Mouse (Mus musculus) layer of hippocampus, adult 2 months (tissue): ENCODE results near the gene Asb6. TPM values are rescaled to one million over a fixed set of nuclear protein-coding genes. Genes with fewer than 3 reads are reported as not detected.

Experiments used
- DNase-seq, 2 experiments: peaks; one replicate each; pipeline ENCODE4 v3.0.0; 2022; ENCODE audit warnings: low spot score in 2 of 2
- H3K27ac ChIP-seq: fragments of 200-600 bp; 2 replicates; pipeline ENCODE4 v1.8.1; 2022
- H3K4me3 ChIP-seq: fragments of 200-600 bp; 2 replicates; pipeline ENCODE4 v1.8.1; 2022; ENCODE audit warnings: mild to moderate bottlenecking
- CTCF ChIP-seq: fragments of 200-600 bp; conservative IDR thresholded peaks from 2 replicates; pipeline ENCODE4 v1.8.1; 2022; ENCODE audit warnings: antibody characterized with exemption, mild to moderate bottlenecking, moderate library complexity
- total RNA-seq, 2 experiments: library from RNA; stranded (reverse); gene quantifications; 2 replicates each; pipeline ENCODE4 v1.2.3; 2021

Asb6 gene
- total RNA-seq, 2 experiments from 2014 or later = 36.7 to 40.8 TPM

GRCm38 (mm10) chr2:30823385-30824153 lies 6.6 kb downstream of the Asb6 start:
- H3K4me3 ChIP-seq = no peak overlapping the region
- no peak for TF ChIP-seq CTCF
- peak in 1 of 2 experiments; percentile 19 for DNase-seq
- peak overlapping the region; percentile 55; the same call in 1 of the 2 replicates for H3K27ac ChIP-seq

GRCm38 (mm10) chr2:30822460-30822859 lies 7.7 kb downstream of the Asb6 start:
- 0 out of 2 replicates have a peak overlapping the region, but pooled peaks have one; percentile 55 for H3K27ac ChIP-seq
- no peak overlapping the region for H3K4me3 ChIP-seq
- TF ChIP-seq CTCF = no peak
- no peak for DNase-seq

DNA sequence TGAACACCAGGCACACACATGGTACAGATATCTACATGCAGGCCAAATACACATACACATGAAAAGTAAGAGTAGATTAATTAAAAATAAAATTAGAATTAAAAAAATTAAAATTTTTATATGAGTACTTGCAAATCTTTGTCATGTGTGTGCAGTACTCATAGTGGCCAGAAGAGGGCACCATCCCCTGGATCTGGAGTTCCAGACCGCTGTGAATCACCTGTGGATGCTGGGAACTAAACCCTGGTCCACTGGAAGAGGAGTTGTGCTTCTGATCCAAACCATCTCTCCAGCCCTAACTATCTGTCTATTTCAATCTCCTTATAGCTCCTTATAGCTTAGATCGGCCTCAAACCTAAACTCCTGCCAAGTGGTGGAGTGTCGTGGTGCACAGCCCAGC lies 9.1 kb downstream of the Asb6 start:
- DNase-seq = no peak
- H3K4me3 ChIP-seq = no peak overlapping the region
- H3K27ac ChIP-seq = no peak overlapping the region
- TF ChIP-seq CTCF = peak; percentile 67

GRCm38 (mm10) chr2:30819873-30820272 lies 10.3 kb downstream of the Asb6 start:
- Histone ChIP-seq H3K27ac (no peak overlapping the region), H3K4me3 (no peak overlapping the region)
- TF ChIP-seq CTCF = no peak
- DNase-seq = no peak

- DNase-seq = no peak
- no peak for TF ChIP-seq CTCF
- H3K27ac ChIP-seq = no peak overlapping the region
- no peak overlapping the region for H3K4me3 ChIP-seq
Observed at GRCm38 (mm10) chr2:30816383-30816782, 13.8 kb downstream of the Asb6 start.

GRCm38 (mm10) chr2:30810573-30810972 lies 19.6 kb downstream of the Asb6 start:
- peak overlapping the region; percentile 20; the same call in 1 of the 2 replicates for H3K27ac ChIP-seq
- no peak for TF ChIP-seq CTCF
- DNase-seq = no peak
- no peak overlapping the region for H3K4me3 ChIP-seq

DNA sequence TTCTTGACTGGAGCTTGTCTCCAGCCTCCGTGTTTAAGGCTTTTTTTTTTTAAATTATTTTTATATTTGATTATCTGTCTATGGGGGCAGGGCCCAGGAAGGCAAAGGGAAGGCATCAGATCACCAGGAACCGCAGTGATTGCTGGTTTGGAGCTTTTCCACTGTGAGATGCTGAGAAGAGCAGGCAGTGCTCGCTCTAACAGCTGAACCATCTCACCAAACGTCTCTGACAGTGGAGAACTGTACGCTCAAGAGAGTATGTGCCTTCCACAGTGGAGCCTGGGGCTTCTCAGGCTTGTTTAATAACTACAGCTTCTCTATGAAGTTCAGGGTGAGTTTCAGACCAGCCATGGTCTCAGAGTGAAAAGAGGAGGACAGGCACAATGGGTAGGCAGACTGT lies 20.6 kb downstream of the Asb6 start:
- TF ChIP-seq CTCF = no peak
- H3K27ac ChIP-seq = no peak overlapping the region
- no peak overlapping the region; the same call in 1 of the 2 replicates for H3K4me3 ChIP-seq
- DNase-seq = no peak

DNA sequence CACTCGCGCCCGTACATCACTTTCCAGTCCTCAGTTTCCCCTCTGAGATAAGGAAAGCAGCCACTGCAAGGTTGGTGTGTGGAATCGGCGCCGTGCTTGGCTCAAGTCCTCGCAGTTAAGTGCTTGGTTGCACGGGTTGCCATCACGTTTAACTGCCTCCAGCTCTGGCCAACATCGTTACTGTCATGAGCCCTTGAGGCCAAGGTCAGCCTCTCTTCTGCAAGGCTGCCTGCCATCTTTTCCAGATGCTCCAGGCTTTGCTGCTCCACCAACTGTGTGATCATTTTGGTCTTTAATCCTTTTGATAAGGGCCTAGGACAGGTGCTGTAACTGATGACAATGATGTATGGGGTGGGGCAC lies 21.9 kb downstream of the Asb6 start:
- TF ChIP-seq CTCF = no peak
- peak overlapping the region; percentile 85 for H3K27ac ChIP-seq
- no peak for DNase-seq
- H3K4me3 ChIP-seq = peak overlapping the region; percentile 83

- Histone ChIP-seq H3K27ac (peak within 1 kb of the TSS; percentile 85), H3K4me3 (peak within 1 kb of the TSS; percentile 83)
- DNase-seq = peak; percentile 99 to 100
- TF ChIP-seq CTCF = no peak
Observed at GRCm38 (mm10) chr2:30807648-30808295, 22.4 kb downstream of the Asb6 start, which contains the start of gene Ntmt1. Gene Ntmt1, plus strand, starts transcription at chr2:30807826.

DNA sequence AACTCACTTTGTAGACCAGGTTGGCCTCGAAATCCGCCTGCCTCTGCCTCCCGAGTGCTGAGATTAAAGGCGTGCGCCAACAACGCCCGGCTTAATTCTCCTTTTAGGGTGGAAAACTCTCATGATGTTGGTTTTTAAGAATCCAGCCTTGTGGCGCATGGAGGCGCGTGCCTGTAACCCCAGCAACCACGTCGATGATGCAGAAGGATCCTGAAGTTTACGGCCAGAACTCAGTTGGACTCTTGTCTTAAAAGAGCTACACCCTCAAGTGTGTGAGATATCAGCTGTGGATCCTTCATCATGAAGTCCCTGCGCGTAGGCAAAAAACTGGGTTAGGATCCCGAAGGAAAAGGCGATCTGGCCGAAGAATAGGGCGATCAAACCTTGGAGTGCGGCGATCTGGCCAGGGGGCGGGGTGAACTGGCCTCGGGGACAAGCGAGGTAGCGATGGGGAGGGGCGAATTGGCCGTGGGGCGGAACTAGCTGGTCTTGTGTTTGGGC lies 22.9 kb downstream of the Asb6 start:
- DNase-seq = no peak
- H3K27ac ChIP-seq = peak overlapping the region; percentile 59; the same call in 1 of the 2 replicates
- H3K4me3 ChIP-seq = peak overlapping the region; percentile 83
- TF ChIP-seq CTCF = no peak

GRCm38 (mm10) chr2:30805983-30806382 lies 24.1 kb downstream of the Asb6 start:
- TF ChIP-seq CTCF = no peak

DNA sequence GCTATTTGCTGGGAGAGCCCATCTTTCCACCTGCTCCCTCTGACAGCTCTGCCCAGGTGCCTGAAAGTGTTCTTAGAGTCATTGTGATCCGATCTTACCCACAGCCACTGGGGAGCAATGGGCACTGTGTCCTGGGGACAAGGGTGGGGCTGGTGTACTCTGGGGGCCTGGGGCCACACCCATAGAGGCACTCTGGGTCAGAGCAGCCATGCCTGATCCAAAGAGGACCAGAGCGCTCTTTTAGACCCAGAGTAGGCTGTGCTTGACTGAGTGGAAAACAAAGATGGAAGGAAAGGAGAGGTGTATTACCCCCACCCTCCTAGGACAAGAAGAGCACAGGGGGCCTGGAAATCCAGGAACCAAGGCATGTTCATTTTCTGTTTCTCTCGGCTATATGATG lies 26.5 kb downstream of the Asb6 start, which contains the start of gene 1700001O22Rik:
Gene 1700001O22Rik (minus strand): TSS at position 58 of the 400 bp plus-strand sequence.
- TF ChIP-seq CTCF = no peak
- Histone ChIP-seq H3K4me3 (no peak within 1 kb of the TSS), H3K27ac (no peak within 1 kb of the TSS)
- DNase-seq = no peak

More at GRCm38 (mm10) chr2:30805983-30806382, 24.1 kb downstream of the Asb6 start:
- H3K27ac ChIP-seq = no peak overlapping the region
- DNase-seq = no peak
- H3K4me3 ChIP-seq = no peak overlapping the region
